Mouse (Mus musculus) MEL-GATA-1-ER (cell line): Measurements from ENCODE around the gene Rasa3.
A peak's percentile ranks its signal among the peaks of the same experiment; 100 is the strongest.

ENCODE experiments used
- DNase-seq: peaks from one replicate; pipeline ENCODE4 v3.0.0-alpha.2; 2012; ENCODE audit warnings: low read depth; ENCODE audit errors: extremely low read depth

Gene Rasa3

GRCm38 (mm10) chr8:13677413-13677883, at the start of gene Rasa3:
Gene Rasa3, minus strand, starts transcription at chr8:13677603.
- peak; percentile 92 for DNase-seq

DNA sequence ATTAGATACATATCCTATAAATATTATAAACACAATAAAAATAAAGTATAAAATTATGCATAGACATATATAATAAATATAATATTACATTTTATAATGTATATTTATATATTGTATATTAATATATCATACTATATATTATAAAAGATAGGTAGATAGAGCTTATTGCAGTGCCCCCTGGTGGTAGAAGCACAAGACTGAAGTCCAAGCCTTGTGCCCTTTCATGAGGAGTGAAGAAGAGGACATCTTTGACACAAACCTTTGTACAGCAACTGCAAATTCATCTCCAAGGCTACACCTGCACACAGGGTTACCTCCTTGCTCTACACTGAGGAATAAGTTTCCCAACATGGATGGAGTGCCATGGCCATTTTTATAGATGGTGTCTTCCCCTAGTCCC, 48.3 kb upstream of the Rasa3 start:
- peak; percentile 24 for DNase-seq

DNA sequence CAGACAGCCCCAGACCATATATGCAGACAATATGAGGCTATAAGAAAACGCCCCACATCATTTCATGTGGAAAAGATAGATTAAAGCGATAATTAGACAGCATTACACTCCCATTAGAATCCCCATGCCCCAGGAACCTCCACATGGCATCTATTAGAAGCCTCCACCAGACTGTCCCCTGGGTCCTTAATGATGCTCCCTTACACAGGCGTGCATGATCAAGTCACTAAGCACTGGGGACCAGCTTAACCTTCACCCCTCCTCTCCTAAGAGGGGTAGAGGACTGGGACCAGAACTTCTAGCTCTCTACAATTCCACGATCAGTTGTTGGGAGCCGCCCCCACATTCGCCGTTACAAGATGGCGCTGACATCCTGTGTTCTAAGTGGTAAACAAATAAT, 41.6 kb upstream of the Rasa3 start:
- no peak for DNase-seq

DNA sequence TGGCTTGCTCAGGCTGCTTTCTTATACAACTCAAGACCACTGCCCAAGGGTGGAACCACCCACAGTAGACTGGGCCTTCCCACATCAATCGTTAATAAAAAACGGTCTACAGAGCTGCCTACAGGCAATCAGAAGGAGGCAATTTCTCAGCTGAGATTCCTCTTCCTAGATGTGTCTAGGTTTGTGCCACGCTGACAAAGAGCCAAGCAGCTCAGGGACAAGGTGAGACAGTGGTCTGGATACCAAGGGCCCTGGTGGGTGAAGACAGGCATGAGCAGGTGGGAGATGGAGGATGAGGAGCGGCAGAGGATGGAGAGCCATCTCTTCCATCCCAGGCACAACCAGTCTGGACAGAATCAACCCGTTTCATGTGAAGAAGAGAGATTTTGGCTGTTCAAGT, 31.1 kb upstream of the Rasa3 start:
- no peak for DNase-seq

DNA sequence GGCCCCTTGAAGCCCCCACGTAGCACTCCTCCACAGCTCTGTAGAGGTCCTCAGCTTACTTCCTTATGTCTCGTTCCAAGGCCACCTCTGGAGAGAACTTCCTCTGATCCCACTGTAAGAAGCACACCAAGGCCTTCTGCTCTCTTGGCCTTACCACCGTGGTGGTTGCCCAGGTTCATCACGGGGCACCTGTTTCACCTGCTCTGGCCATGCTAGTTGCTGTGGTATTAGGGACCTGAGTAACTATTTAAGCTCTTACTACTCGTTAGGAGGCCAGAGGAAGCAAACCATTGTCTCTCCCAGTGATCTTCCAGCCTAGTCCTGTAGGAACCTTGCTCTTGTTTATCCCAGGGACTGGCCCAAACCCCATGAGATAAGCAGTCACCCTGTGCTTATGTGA, 29.5 kb upstream of the Rasa3 start:
- DNase-seq, result no peak

- no peak for DNase-seq
These were observed 28.3 kb upstream of the Rasa3 start, which contains the start of gene Cfap97d2 for GRCm38 (mm10) chr8:13705668-13706067. Gene Cfap97d2, plus strand, starts transcription at chr8:13705889.

DNA sequence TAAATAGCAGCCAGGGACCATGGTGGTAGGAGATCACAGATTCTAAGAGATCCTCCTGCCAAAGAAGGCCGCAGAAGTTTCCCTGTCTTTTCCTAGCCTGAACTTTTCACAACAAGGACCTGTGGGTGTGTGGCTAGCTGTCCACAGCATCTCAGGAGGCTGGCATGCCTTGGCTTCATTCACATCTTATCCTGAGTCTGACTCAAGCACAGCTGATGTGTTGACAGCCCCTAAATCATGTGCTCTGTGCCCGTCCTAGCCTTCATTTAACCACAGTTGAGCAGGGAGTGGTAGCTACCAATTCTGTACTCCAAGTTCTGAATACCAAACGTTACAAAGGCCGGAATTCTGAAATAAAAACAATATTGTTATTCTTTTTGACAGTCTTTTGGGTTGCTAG, 26.9 kb upstream of the Rasa3 start:
- DNase-seq, result no peak

DNA sequence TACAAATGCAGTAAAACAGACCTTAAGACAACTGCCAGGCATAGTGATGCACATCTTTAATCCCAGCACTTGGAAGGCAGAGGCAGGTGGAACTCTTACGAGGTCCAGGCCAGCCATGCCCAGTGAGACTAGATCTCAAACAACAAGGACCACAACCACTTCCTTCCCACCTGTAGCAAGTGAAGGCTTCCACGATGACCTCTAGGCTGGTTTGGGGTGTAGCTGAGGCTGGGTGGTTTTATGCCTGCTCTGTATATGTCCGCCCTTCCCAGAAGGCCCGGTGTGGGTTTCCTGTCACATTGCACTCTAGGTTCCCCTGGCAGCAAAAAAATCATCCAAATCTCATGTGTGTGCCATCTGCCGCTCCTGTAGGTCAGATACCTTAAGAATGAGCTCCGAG, 26.4 kb upstream of the Rasa3 start:
- DNase-seq, result no peak

- DNase-seq, result no peak
These were observed 25.4 kb upstream of the Rasa3 start for GRCm38 (mm10) chr8:13702755-13703154.

GRCm38 (mm10) chr8:13699323-13699949, 22.0 kb upstream of the Rasa3 start:
- DNase-seq, result peak; percentile 51

DNA sequence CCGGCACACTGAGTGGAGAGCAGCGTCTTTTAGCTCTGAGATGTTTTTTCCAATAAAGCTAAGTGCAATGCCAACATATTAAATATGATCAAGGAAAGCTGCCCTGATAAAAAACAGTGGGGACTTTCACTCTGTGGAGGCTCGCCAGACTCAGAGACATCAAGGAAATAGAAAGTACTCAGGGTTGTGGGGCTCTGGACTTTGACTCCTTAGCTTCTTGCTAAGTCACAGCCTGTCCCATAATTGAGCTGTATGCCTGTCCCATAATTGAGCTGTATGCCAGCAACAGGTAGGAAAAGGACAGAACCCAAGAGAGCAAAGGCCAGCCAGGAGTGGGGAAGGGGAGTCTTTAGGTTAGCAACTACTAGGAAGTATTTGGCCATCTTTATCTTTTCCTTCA, 20.9 kb upstream of the Rasa3 start:
- no peak for DNase-seq

GRCm38 (mm10) chr8:13697681-13698080, 20.3 kb upstream of the Rasa3 start:
- no peak for DNase-seq

DNA sequence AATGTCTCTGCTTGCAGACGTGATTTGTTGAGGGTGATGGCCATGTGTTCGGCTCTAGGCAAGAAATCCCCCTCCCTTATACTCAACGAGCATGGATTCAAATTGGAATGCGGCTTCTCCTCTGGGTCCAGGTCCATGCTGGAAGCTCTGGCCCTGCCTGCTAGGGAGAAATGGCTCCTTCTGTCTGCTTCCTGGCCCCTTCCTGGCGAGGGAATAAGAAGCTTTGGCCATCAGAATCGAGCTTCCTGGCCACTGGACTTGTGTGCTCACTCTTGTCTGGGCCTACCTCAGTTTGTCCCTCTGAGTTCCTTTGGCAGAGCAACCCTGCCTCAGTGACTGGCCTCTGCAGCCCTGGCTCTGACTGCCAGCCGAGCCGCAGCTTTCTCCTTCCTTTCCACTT, 19.8 kb upstream of the Rasa3 start:
- no peak for DNase-seq

DNA sequence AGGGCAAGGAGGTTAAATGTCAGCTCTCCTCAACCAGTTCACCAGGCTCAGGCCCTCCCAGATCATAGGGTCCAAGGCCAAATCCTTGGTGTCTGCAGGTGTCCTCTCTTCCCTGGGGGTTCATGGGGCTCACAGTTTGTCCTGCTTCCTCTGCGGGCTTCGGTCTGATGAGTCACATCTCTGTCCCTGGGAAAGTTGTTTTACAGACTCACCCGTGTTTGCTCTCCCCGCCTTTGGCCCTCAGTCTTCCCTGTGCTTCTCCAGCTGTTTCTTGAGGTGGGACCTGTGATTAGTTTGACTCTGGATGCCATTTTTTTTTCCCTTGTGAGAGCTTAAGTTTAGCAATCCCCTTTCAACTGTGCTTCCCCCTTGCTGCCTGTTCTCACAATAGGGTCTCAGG, 18.8 kb upstream of the Rasa3 start:
- no peak for DNase-seq

- DNase-seq, result no peak
These were observed 17.9 kb upstream of the Rasa3 start for GRCm38 (mm10) chr8:13695203-13695867.

DNA sequence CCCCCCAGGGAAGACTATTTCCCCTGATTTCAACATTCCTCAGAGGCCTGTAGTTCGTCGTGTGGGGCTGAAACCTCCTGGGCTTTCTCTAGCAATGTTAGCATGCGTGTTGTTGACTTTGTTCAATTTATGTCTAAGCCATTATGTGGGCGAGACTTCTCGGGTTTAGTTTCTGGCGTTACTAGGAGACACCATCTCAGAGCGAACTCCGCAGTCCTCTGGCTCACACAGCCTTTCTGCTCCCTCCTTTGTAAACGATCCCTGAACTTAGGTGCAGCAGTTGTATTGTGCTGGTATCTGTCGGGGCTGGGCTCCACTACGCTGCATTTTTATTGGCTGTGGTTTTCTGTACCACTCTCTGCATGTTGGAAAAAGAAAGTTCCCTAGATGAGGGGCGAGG, 17.3 kb upstream of the Rasa3 start:
- DNase-seq, result no peak

- no peak for DNase-seq
These were observed 15.1 kb upstream of the Rasa3 start for GRCm38 (mm10) chr8:13692302-13693066.

DNA sequence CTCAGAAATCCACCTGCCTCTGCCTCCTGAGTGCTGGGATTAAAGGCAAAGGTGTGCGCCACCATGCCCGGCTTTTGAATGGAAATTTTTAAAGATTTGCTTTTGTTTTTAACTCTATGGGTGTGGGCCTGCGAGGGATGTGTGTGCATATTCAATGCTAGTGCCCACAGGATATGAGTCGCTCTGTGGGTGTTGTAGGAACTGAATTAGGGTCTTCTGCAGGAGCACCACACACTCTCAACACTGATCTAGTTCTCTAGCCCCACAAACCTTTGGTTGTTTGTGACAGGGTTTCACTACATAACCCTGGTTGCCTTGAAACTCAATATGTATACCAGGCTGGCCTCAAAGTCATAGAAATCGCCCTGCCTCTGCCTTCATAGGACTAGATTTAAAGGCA, 11.9 kb upstream of the Rasa3 start:
- no peak for DNase-seq

DNA sequence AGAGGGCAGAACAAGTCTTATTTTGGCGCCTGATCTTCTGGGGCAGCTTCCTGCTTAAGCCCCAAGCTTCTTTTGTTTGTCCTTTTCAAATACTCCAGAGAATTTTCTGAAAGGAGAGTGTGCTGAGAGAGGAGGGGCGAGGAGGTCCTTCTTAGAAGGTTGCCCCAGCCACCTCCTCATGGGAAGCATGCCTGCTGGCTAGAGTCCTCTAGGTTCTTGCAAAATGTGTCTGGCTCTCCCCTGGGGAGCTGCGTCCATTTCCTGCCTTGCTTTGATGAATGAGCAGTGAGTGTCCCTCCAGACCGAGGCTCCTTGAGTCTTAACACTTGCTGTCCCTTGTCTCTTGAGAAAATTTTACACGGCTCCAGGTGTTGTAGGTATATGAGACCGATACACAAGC, 11.1 kb upstream of the Rasa3 start:
- DNase-seq, result no peak

DNA sequence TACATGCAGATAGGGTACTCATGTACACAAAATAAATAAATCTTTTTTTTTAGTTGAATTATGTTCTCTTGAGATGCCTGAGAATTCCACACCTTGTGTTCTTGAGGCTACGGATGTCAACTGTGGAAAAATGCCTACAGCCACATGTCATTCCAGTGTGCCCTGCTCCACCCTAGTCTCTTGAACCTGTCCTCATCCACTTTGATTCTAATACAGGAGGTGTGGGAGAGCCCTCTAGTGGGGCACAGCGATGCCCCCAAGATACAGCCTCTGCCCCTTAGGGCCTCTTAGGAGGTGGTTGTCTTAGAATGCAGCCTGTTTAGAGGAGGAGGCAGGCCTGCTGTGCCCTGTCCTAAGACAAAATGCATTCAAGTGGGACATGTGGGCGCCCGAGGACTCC, 10.5 kb upstream of the Rasa3 start:
- no peak for DNase-seq

DNA sequence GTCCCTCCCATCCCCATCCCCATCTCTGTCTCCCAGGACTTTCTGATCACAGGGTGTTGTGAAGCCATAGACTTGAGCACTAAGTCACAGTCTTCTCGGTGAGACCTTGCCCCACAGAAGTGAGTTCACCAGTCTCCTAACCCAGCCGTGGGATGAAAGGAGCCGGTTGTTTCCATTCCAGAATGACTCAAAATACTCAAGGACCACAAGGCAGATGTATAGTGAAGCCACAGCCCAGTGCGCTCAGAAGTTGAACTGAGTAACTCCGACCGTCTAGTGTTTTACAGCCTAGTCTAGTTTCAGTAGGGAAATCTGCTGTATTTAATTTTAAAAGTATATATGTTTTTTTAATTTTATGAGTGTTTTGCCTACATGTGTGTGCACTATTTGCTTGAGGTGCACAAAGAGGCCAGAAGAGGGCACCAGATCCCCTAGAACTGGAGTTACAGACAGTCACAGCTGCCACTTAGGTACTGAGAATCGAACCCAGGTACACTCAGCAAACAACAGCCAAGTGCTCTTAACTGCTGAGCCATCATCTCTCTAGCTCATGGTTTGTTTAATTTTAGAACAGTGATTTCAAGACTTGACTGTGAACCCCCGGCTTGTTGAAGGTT, 9.8 kb upstream of the Rasa3 start:
- no peak for DNase-seq

- DNase-seq, result no peak
These were observed 9.0 kb upstream of the Rasa3 start for GRCm38 (mm10) chr8:13686426-13686825.
